Mouse (Mus musculus): ENCODE results near the gene Gtdc1. TPM values are rescaled to one million over a fixed set of nuclear protein-coding genes. Genes with fewer than 3 reads are reported as not detected.

Gtdc1 gene
- polyA plus RNA-seq, 1 experiment from 2014 or later: 13.2 TPM

DNA sequence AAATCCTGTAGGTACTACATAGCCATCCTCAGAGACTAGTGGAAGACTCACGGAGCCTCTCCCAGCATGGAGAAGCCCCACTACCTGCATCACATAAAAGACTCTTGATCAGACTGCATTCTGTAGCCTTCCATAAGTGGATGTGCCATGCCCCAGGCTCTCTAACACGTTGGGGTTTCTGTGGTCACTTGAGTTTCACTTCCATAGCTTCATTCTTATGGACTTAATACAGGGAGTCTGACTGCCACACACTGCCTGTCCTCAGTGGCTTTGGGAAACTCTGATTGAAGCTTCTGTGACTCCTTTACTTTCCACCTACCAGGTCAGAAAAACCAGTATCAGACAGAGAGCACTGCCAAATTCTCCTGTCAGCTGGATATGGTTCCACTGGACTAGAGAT is 98.1 kb downstream of the Gtdc1 start:
- Histone ChIP-seq H3K4me3 (ENCODE audit: low read length) (no peak overlapping the region), H3K27me3 (ENCODE audit: control insufficient read depth, insufficient read depth, low read depth, low read length) (no peaks in the 10 kb centered on the region), H3K36me3 (ENCODE audit: control insufficient read depth, insufficient read depth, low read length) (no peaks in the 10 kb centered on the region), H3K9me3 (ENCODE audit: control insufficient read depth, low read length) (no peaks in the 10 kb centered on the region), H3K9ac (ENCODE audit: low read length) (no peak overlapping the region), H3K4me1 (replicated peaks; ENCODE audit: control insufficient read depth, insufficient read depth, low read length) (no peaks in the 10 kb centered on the region), H3K27ac (ENCODE audit: low read length) (no peak overlapping the region), H3K4me2 (ENCODE audit: low read depth, low read length) (no peak overlapping the region)
- 75% methylated on average over 2 of the region's 2 CpGs for WGBS
- no peak for ATAC-seq (ENCODE audit: low read depth)

DNA sequence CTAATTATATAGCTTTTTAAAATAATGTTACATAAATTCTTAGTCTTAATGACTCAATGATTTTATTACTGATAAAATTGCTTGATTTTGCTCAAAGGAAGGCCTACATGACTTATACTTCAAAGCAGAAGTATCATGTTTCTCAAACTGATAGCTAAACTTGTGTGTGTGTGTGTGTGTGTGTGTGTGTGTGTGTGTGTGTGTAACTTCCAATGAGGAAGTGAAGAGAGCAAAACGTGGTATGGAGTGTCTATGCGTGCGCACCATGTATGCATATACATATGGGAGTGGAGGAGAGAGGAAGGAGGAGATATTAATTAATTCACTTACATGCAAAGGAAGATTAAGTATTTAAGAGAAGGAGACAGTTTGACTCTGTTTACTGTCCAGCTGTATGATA is 100.8 kb downstream of the Gtdc1 start:
- H3K9me3 ChIP-seq (ENCODE audit: control insufficient read depth, low read length): no peaks in the 10 kb centered on the region
- no peaks in the 10 kb centered on the region for H3K4me1 ChIP-seq (replicated peaks; ENCODE audit: control insufficient read depth, insufficient read depth, low read length)
- ATAC-seq (ENCODE audit: low read depth): no peak
- no peaks in the 10 kb centered on the region for H3K27me3 ChIP-seq (ENCODE audit: control insufficient read depth, insufficient read depth, low read depth, low read length)
- no peaks in the 10 kb centered on the region for H3K36me3 ChIP-seq (ENCODE audit: control insufficient read depth, insufficient read depth, low read length)
- H3K27ac ChIP-seq (ENCODE audit: low read length): no peak overlapping the region
- no peak overlapping the region for H3K4me2 ChIP-seq (ENCODE audit: low read depth, low read length)
- H3K9ac ChIP-seq (ENCODE audit: low read length): no peak overlapping the region
- 95% methylated on average over 3 of the region's 3 CpGs for WGBS
- no peak overlapping the region for H3K4me3 ChIP-seq (ENCODE audit: low read length)

DNA sequence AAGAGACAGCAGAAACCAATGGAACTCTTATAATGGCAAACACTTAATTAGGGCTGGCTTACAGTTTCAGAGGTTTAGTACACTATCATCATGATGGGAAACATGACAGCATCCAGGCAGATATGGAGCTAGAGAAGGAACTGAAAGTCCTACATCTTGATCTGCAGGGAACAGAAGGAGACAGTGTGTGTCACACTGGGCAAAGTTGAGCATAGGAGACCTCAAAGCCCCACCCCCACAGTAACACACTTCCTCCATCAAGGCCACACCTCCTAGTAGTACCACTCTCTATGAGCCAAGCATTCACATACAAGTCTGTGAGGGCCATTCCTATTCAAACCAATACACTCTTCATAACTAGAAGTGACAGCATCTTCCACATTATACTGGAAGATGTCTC is 109.7 kb downstream of the Gtdc1 start:
- Histone ChIP-seq H3K4me1 (replicated peaks; ENCODE audit: control insufficient read depth, insufficient read depth, low read length) (no peaks in the 10 kb centered on the region), H3K9me3 (ENCODE audit: control insufficient read depth, low read length) (no peaks in the 10 kb centered on the region), H3K4me3 (ENCODE audit: low read length) (no peak overlapping the region), H3K27ac (ENCODE audit: low read length) (no peak overlapping the region), H3K27me3 (ENCODE audit: control insufficient read depth, insufficient read depth, low read depth, low read length) (no peaks in the 10 kb centered on the region), H3K4me2 (ENCODE audit: low read depth, low read length) (no peak overlapping the region), H3K9ac (ENCODE audit: low read length) (no peak overlapping the region), H3K36me3 (ENCODE audit: control insufficient read depth, insufficient read depth, low read length) (no peaks in the 10 kb centered on the region)
- ATAC-seq (ENCODE audit: low read depth): no peak

DNA sequence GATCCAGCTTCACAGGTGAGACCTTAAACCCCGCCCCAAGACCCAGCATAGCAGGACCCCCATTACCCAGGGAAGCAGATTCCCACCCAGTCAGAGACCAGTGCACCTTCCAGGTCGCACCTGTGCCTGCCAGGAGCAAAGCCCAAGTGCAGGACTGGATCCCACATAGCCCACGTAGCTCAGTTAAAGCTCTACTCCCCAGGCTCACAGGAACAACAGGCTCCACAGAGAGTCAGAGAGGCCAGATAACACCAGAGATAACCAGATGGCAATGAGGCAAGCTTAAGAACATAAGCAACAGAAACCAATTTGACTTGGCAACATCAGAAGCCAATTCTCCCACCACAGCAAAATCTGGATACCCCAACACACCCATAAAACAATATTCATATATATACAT is 113.7 kb downstream of the Gtdc1 start:
- Histone ChIP-seq H3K4me3 (ENCODE audit: low read length) (no peak overlapping the region), H3K9ac (ENCODE audit: low read length) (no peak overlapping the region), H3K4me1 (replicated peaks; ENCODE audit: control insufficient read depth, insufficient read depth, low read length) (no peaks in the 10 kb centered on the region), H3K36me3 (ENCODE audit: control insufficient read depth, insufficient read depth, low read length) (no peaks in the 10 kb centered on the region), H3K27ac (ENCODE audit: low read length) (no peak overlapping the region), H3K27me3 (ENCODE audit: control insufficient read depth, insufficient read depth, low read depth, low read length) (no peaks in the 10 kb centered on the region), H3K4me2 (ENCODE audit: low read depth, low read length) (no peak overlapping the region), H3K9me3 (ENCODE audit: control insufficient read depth, low read length) (no peaks in the 10 kb centered on the region)
- no peak for ATAC-seq (ENCODE audit: low read depth)
- 56% methylated on average over 3 of the region's 3 CpGs for WGBS

DNA sequence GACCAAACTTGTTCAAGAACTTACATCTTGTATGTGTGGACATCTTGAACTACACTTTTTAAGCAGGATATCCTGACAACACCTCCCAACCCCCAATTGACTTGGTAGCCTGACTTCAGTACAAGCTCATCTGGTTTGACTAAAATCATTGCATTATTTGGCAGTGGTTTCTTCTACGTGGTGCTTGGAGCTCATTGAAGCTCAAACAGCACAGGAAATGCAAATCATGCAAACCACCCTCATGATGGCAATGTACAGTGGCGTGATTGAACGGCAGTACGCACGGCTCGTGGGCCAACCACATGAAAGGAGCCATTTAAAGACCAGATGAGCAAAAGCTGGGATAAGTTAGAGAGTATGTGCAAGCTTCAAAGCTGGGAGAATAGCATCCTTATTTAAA is 123.0 kb downstream of the Gtdc1 start:
- H3K4me3 ChIP-seq (ENCODE audit: low read length): no peak overlapping the region
- 83% methylated on average over 6 of the region's 6 CpGs for WGBS
- no peaks in the 10 kb centered on the region for H3K9me3 ChIP-seq (ENCODE audit: control insufficient read depth, low read length)
- no peak overlapping the region for H3K4me2 ChIP-seq (ENCODE audit: low read depth, low read length)
- H3K36me3 ChIP-seq (ENCODE audit: control insufficient read depth, insufficient read depth, low read length): no peaks in the 10 kb centered on the region
- no peaks in the 10 kb centered on the region for H3K27me3 ChIP-seq (ENCODE audit: control insufficient read depth, insufficient read depth, low read depth, low read length)
- no peak overlapping the region for H3K9ac ChIP-seq (ENCODE audit: low read length)
- H3K4me1 ChIP-seq (replicated peaks; ENCODE audit: control insufficient read depth, insufficient read depth, low read length): no peaks in the 10 kb centered on the region
- ATAC-seq (ENCODE audit: low read depth): no peak
- no peak overlapping the region for H3K27ac ChIP-seq (ENCODE audit: low read length)

DNA sequence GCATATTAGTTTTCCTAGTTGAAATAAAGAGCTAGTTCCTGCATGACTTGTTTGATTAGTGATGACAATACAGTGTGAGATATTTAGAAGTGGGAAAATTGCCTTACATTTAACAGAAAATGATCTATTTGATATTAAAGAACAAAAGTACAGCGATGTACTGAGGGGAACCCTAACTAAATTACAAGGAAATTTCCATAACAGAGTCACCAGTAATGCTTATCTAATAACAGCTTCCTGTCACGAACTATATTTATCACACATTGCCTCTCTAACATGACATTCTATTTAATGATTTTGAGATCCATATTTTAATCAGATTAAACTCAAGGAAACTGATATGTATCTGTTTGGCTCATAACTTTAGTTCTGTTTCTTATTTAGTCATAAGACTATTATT is 126.1 kb downstream of the Gtdc1 start:
- H3K4me2 ChIP-seq (ENCODE audit: low read depth, low read length): no peak overlapping the region
- 69% methylated on average over 2 of the region's 2 CpGs for WGBS
- no peak for ATAC-seq (ENCODE audit: low read depth)
- H3K9ac ChIP-seq (ENCODE audit: low read length): no peak overlapping the region
- no peaks in the 10 kb centered on the region for H3K36me3 ChIP-seq (ENCODE audit: control insufficient read depth, insufficient read depth, low read length)
- H3K4me1 ChIP-seq (replicated peaks; ENCODE audit: control insufficient read depth, insufficient read depth, low read length): no peaks in the 10 kb centered on the region
- H3K27ac ChIP-seq (ENCODE audit: low read length): no peak overlapping the region
- no peak overlapping the region for H3K4me3 ChIP-seq (ENCODE audit: low read length)
- no peaks in the 10 kb centered on the region for H3K9me3 ChIP-seq (ENCODE audit: control insufficient read depth, low read length)
- H3K27me3 ChIP-seq (ENCODE audit: control insufficient read depth, insufficient read depth, low read depth, low read length): no peaks in the 10 kb centered on the region

DNA sequence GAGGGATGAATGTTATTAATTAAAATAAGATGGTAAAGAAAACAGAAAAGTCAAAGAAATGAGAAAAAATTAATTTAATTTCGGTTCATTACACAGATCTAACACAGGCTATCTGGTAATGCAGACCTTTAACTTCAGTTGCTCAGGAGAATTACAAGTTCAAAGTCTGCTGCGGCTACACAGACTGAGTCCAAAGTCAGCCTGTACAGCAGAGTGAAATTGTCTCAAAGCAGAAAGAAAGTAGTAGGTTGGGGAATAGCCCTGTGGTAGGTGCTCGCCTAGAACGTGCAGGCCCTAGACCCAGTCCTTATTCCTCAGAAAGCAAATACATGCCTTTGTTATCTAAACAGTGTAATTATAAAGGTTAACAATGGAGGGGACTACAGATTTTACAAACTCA is 135.6 kb downstream of the Gtdc1 start:
- WGBS: 84% methylated on average over 4 of the region's 4 CpGs
- Histone ChIP-seq H3K27ac (ENCODE audit: low read length) (no peak overlapping the region), H3K4me3 (ENCODE audit: low read length) (no peak overlapping the region), H3K9me3 (ENCODE audit: control insufficient read depth, low read length) (no peaks in the 10 kb centered on the region), H3K4me1 (replicated peaks; ENCODE audit: control insufficient read depth, insufficient read depth, low read length) (no peaks in the 10 kb centered on the region), H3K36me3 (ENCODE audit: control insufficient read depth, insufficient read depth, low read length) (no peaks in the 10 kb centered on the region; the same call in 1 of the 2 replicates), H3K9ac (ENCODE audit: low read length) (no peak overlapping the region), H3K4me2 (ENCODE audit: low read depth, low read length) (no peak overlapping the region), H3K27me3 (ENCODE audit: control insufficient read depth, insufficient read depth, low read depth, low read length) (no peaks in the 10 kb centered on the region)
- no peak for ATAC-seq (ENCODE audit: low read depth)

DNA sequence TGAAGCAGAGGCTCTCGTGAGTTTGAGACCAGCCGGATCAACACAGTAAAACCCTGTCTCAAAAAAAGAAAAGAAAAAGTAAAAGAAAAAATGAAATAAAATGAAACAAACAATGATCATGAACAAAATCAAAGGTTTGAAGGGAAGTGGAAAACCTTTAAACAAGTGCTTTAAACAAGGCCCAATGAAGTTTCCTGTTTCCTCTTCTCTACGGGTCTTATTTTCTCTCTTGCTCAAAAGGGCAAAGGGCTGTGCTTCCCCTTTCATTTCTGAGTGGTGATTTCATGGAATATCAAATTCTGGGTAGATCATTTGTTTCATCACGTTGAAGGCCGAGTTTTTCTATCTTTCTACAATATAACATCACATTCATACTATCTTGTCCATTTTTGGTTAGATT is 136.3 kb downstream of the Gtdc1 start:
- no peak for ATAC-seq (ENCODE audit: low read depth)
- WGBS: 78% methylated on average over 5 of the region's 5 CpGs

DNA sequence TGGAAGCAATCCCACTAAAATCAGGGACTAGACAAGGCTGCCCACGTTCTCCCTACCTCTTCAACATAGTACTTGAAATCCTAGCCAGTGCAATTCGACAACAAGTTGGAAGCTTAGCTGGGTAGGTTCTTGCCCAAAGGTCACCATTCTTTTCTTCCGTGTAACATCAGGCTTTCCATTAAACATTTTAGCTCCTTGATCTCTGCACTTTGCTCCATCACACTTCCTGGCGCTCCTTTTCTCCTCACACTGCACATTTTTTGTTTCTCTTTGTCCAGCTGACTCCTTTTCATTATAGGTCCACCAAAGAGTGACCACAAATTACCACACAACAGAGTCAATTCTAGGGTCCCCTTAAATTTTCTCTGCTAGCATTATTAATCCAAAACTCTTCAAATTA is 144.7 kb downstream of the Gtdc1 start:
- H3K9ac ChIP-seq (ENCODE audit: low read length): no peak overlapping the region
- WGBS: 87% methylated on average over 4 of the region's 4 CpGs
- ATAC-seq (ENCODE audit: low read depth): no peak
- 0 out of 2 replicates have a peak, but pooled peaks cover 3% of the 10 kb centered on the region for H3K9me3 ChIP-seq (ENCODE audit: control insufficient read depth, low read length)
- no peaks in the 10 kb centered on the region for H3K4me1 ChIP-seq (replicated peaks; ENCODE audit: control insufficient read depth, insufficient read depth, low read length)
- no peak overlapping the region for H3K27ac ChIP-seq (ENCODE audit: low read length)
- H3K36me3 ChIP-seq (ENCODE audit: control insufficient read depth, insufficient read depth, low read length): no peaks in the 10 kb centered on the region
- no peaks in the 10 kb centered on the region for H3K27me3 ChIP-seq (ENCODE audit: control insufficient read depth, insufficient read depth, low read depth, low read length)
- no peak overlapping the region for H3K4me3 ChIP-seq (ENCODE audit: low read length)
- H3K4me2 ChIP-seq (ENCODE audit: low read depth, low read length): no peak overlapping the region

More for the DNA sequence above, 136.3 kb downstream of the Gtdc1 start:
- no peak overlapping the region for H3K9ac ChIP-seq (ENCODE audit: low read length)
- no peaks in the 10 kb centered on the region for H3K4me1 ChIP-seq (replicated peaks; ENCODE audit: control insufficient read depth, insufficient read depth, low read length)
- H3K4me2 ChIP-seq (ENCODE audit: low read depth, low read length): no peak overlapping the region
- H3K9me3 ChIP-seq (ENCODE audit: control insufficient read depth, low read length): no peaks in the 10 kb centered on the region
- no peaks in the 10 kb centered on the region; the same call in 1 of the 2 replicates for H3K36me3 ChIP-seq (ENCODE audit: control insufficient read depth, insufficient read depth, low read length)
- no peaks in the 10 kb centered on the region for H3K27me3 ChIP-seq (ENCODE audit: control insufficient read depth, insufficient read depth, low read depth, low read length)
- no peak overlapping the region for H3K4me3 ChIP-seq (ENCODE audit: low read length)
- no peak overlapping the region for H3K27ac ChIP-seq (ENCODE audit: low read length)

DNA sequence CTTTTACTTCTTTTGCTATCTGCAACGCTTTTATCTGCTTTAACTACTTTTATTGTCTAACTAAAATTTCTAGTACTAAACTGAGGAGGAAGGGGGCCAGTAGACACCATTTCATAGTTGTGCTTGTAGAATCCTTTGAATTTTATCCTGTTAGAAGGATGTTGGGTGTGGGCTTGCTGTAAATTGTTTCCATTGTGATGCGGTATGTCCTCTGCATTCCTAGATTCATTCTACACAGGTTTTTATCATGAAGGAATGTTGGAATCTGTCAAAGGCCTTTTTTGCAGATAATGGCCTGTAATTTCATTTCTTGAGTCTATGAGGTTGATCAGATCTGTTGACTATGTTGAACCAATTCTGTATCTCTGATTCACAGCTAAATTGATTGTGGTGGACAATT is 146.5 kb downstream of the Gtdc1 start:
- no peak overlapping the region for H3K9ac ChIP-seq (ENCODE audit: low read length)
- no peaks in the 10 kb centered on the region for H3K36me3 ChIP-seq (ENCODE audit: control insufficient read depth, insufficient read depth, low read length)
- WGBS: 92% methylated on average over 2 of the region's 2 CpGs
- H3K4me2 ChIP-seq (ENCODE audit: low read depth, low read length): no peak overlapping the region
- H3K4me1 ChIP-seq (replicated peaks; ENCODE audit: control insufficient read depth, insufficient read depth, low read length): no peaks in the 10 kb centered on the region
- no peak overlapping the region for H3K4me3 ChIP-seq (ENCODE audit: low read length)
- ATAC-seq (ENCODE audit: low read depth): no peak
- no peaks in the 10 kb centered on the region for H3K27me3 ChIP-seq (ENCODE audit: control insufficient read depth, insufficient read depth, low read depth, low read length)
- H3K9me3 ChIP-seq (ENCODE audit: control insufficient read depth, low read length): 0 out of 2 replicates have a peak, but pooled peaks cover 3% of the 10 kb centered on the region
- no peak overlapping the region for H3K27ac ChIP-seq (ENCODE audit: low read length)

Data from lung, embryonic 16.5 days (tissue).